ENCODE assay signal across 8 mouse cellular contexts in the genomic region with DNA sequence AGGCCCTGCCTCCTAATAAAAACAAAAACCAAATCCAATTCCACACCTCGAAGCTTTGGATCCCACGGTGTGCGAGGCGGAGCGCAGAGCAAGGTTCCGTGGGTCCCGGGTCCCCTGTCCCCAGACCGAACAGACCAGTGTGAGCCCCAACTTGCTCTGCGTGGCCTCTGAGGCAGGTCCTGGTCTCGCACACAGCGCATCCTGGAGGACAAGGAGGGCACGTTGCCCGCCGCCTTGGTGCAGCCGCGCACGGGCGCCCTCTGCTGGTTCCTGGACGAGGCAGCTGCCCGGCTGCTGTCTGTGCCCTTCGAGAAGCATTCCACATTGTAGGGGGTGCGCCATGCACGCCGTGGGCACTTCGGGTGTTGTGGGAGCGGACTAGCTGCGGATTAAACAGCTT. TPM values are rescaled to one million over a fixed set of nuclear protein-coding genes. Genes with fewer than 3 reads are reported as not detected.
DNase-seq lines count a peak whose midpoint lies in the region; ATAC-seq lines count a peak whose summit lies in the region.

No protein-coding gene starts in this region.

- peak; percentile 72 for ATAC-seq in megakaryocyte progenitor cell, adult 5-6 weeks (replicated peaks; ENCODE audit: poor library complexity)

- DNase-seq in T-cell, adult 2 months (ENCODE audit: low spot score) = peak; percentile 87
- DNase-seq in cerebellum, postnatal 36 days = peak; percentile 94 to 97
- DNase-seq in gastrocnemius, adult 18-20 months (ENCODE audit: low spot score) = peak; percentile 86
- DNase-seq in induced T-regulatory cell, adult 2 months (ENCODE audit: low read depth) = peak; percentile 91
- DNase-seq in left cerebral cortex, adult 8-10 months (ENCODE audit: low spot score in 2 of 2) = peak; percentile 81 to 83
- DNase-seq in right cerebral cortex, adult 2 months (ENCODE audit: low spot score in 2 of 2) = peak; percentile 86 to 94
- peak; percentile 84 for DNase-seq in urinary bladder, adult 2 months (ENCODE audit: low spot score)

RNA-seq across cellular contexts. Expression of gene Fam129c, which starts 1.6 kb away (rescaled TPM):
- total RNA-seq in gastrocnemius, adult 18-20 months (2021) = 1 to 10 TPM in 1 of 2 experiments, under 1 TPM in 1; 0.57 to 1.3 TPM
- 1 to 10 TPM; 1.2 to 3.5 (median 2.3) TPM for total RNA-seq in left cerebral cortex, adult 8-10 months (2022)
- 6.5 and 10.2 TPM in 2 replicates for total RNA-seq in megakaryocyte progenitor cell, adult 5-6 weeks (2015)
- 1.00 and 5.3 TPM in 2 replicates for total RNA-seq in megakaryocyte progenitor cell, adult 5-6 weeks (2017)
- polyA plus RNA-seq in urinary bladder, adult 2 months (2012; rRNA removed) = 3.1 and 3.7 TPM in 2 replicates

RNA-seq across cellular contexts. Expression of gene Pgls, which starts 3.9 kb away (rescaled TPM):
- total RNA-seq in gastrocnemius, adult 18-20 months (2021) = 10 to 100 TPM; 23.2 to 23.7 TPM
- total RNA-seq in left cerebral cortex, adult 8-10 months (2022) = 10 to 100 TPM; 28.7 to 31.1 (median 29.3) TPM
- 116 and 134 TPM in 2 replicates for total RNA-seq in megakaryocyte progenitor cell, adult 5-6 weeks (2015)
- 128 and 131 TPM in 2 replicates for total RNA-seq in megakaryocyte progenitor cell, adult 5-6 weeks (2017)
- 41.7 and 60.4 TPM in 2 replicates for polyA plus RNA-seq in urinary bladder, adult 2 months (2012; rRNA removed)

RNA-seq across cellular contexts. Expression of gene Colgalt1, which starts 14.9 kb away (rescaled TPM):
- total RNA-seq in gastrocnemius, adult 18-20 months (2021) = 10 to 100 TPM; 37.3 to 37.4 TPM
- total RNA-seq in left cerebral cortex, adult 8-10 months (2022) = 10 to 100 TPM; 38.6 to 51.4 (median 45.8) TPM
- 54.0 and 63.0 TPM in 2 replicates for total RNA-seq in megakaryocyte progenitor cell, adult 5-6 weeks (2015)
- total RNA-seq in megakaryocyte progenitor cell, adult 5-6 weeks (2017) = 62.0 and 67.2 TPM in 2 replicates
- polyA plus RNA-seq in urinary bladder, adult 2 months (2012; rRNA removed) = 124 and 144 TPM in 2 replicates

RNA-seq across cellular contexts. Expression of gene Slc27a1, which starts 27.2 kb away (rescaled TPM):
- 10 to 100 TPM; 78.7 to 93.8 TPM for total RNA-seq in gastrocnemius, adult 18-20 months (2021)
- 100 to 1,000 TPM in 1 of 4 experiments, 10 to 100 TPM in 3; 94.4 to 105 (median 97.5) TPM for total RNA-seq in left cerebral cortex, adult 8-10 months (2022)
- 3.6 TPM in 2 replicates for total RNA-seq in megakaryocyte progenitor cell, adult 5-6 weeks (2015)
- 3.5 and 3.8 TPM in 2 replicates for total RNA-seq in megakaryocyte progenitor cell, adult 5-6 weeks (2017)
- polyA plus RNA-seq in urinary bladder, adult 2 months (2012; rRNA removed) = 57.3 and 63.8 TPM in 2 replicates

RNA-seq across cellular contexts. Expression of gene Nxnl1, which starts 29.5 kb away (rescaled TPM):
- total RNA-seq in gastrocnemius, adult 18-20 months (2021) = not detected
- total RNA-seq in left cerebral cortex, adult 8-10 months (2022) = under 1 TPM in 2 of 4 experiments, not detected in 2; 0.17 to 0.21 TPM
- total RNA-seq in megakaryocyte progenitor cell, adult 5-6 weeks (2015) = not detected in 2 replicates
- not detected in 2 replicates for total RNA-seq in megakaryocyte progenitor cell, adult 5-6 weeks (2017)
- polyA plus RNA-seq in urinary bladder, adult 2 months (2012; rRNA removed) = 0.01 and 0.04 TPM in 2 replicates

Comparison
In these comparisons a context has a peak if more than half of its experiments do, and no peak if none do; other contexts are left out.
1. Peak in every context shown above with its lines: DNase-seq and ATAC-seq.